Comparison of ENCODE assay signal across 8 mouse cellular contexts in the genomic region with DNA sequence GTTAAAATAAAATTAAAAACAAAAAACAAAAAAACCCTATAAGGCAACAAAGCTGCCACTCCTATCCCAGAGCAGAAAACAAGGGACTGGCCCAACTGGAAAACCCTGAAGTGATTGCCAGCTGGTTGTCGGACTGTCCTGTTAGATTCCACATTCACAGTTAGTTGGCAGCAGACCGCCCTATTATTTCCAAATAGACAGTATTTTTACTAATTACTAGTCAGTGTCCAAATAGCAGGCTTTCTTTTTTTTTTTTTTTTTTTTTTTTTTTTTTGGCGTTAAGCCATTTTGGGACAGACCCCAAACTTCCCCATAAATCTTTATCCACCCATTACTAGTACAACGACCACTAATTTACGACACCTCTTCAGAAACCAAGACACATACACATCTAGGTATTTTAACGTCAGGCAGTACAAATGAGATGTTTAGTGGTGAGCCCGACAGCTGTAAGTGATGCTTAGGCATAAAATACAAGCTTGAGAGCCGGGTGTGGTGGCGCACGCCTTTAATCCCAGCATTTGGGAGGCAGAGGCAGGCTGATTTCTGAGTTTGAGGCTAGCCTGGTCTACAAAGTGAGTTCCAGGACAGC. TPM values are rescaled to one million over a fixed set of nuclear protein-coding genes. Genes with fewer than 3 reads are reported as not detected.
A peak's percentile ranks its signal among the peaks of the same experiment; 100 is the strongest.
DNase-seq lines count a peak whose midpoint lies in the region; ATAC-seq and TF ChIP-seq lines count a peak whose summit lies in the region.

No protein-coding gene starts in this region.

- ATAC-seq in limb, embryonic 13.5 days (ENCODE audit: low FRiP score, low read depth) = no peak
- no peak for ATAC-seq in stomach, embryonic 15.5 days (ENCODE audit: insufficient read depth, low FRiP score, low read depth)

- no peaks in the 10 kb centered on the region for H3K36me3 ChIP-seq in testis, adult 2 months (ENCODE audit: control insufficient read depth, insufficient read depth, low read length)
- no peaks in the 10 kb centered on the region for H3K36me3 ChIP-seq in limb, embryonic 13.5 days
- H3K36me3 ChIP-seq in stomach, embryonic 15.5 days = no peaks in the 10 kb centered on the region

- peaks cover 10% of the 10 kb centered on the region; the same call in 1 of the 2 replicates for H3K9me3 ChIP-seq in limb, embryonic 13.5 days
- no peaks in the 10 kb centered on the region for H3K9me3 ChIP-seq in stomach, embryonic 15.5 days

- H3K9ac ChIP-seq in limb, embryonic 13.5 days = peak overlapping the region; percentile 75
- no peak overlapping the region for H3K9ac ChIP-seq in stomach, embryonic 15.5 days

- H3K27ac ChIP-seq in testis, adult 2 months (ENCODE audit: control insufficient read depth, insufficient read depth, low read depth, low read length) = peak overlapping the region; percentile 78
- peak overlapping the region; percentile 73; the same call in 1 of the 2 replicates for H3K27ac ChIP-seq in limb, embryonic 13.5 days
- peak overlapping the region; percentile 80 for H3K27ac ChIP-seq in stomach, embryonic 15.5 days

- peaks cover 5% of the 10 kb centered on the region for H3K4me1 ChIP-seq in testis, adult 2 months (ENCODE audit: control insufficient read depth, insufficient read depth, low read length)
- peaks cover 8% of the 10 kb centered on the region; the same call in 1 of the 2 replicates for H3K4me1 ChIP-seq in limb, embryonic 13.5 days
- H3K4me1 ChIP-seq in stomach, embryonic 15.5 days = peaks cover 7% of the 10 kb centered on the region

- TF ChIP-seq CTCF in testis, adult 2 months (IDR thresholded peaks at IDR 0.05; ENCODE audit: control insufficient read depth, insufficient read depth, insufficient replicate concordance, low read depth, low read length) = no peak

- H3K27me3 ChIP-seq in testis, adult 2 months (ENCODE audit: control insufficient read depth, insufficient read depth, low read length) = no peaks in the 10 kb centered on the region
- H3K27me3 ChIP-seq in limb, embryonic 13.5 days = no peaks in the 10 kb centered on the region
- H3K27me3 ChIP-seq in stomach, embryonic 15.5 days (replicated peaks) = no peaks in the 10 kb centered on the region

- peak overlapping the region; percentile 78 for H3K4me2 ChIP-seq in limb, embryonic 13.5 days (replicated peaks)
- H3K4me2 ChIP-seq in stomach, embryonic 15.5 days = peak overlapping the region; percentile 88

- WGBS in limb, embryonic 13.5 days = 71% methylated on average over 10 of the region's 10 CpGs
- 79% methylated on average over 10 of the region's 10 CpGs for WGBS in stomach, embryonic 15.5 days

- peak overlapping the region; percentile 89; the same call in 1 of the 2 replicates for H3K4me3 ChIP-seq in testis, adult 2 months (ENCODE audit: control insufficient read depth, low read depth, low read length)
- peak overlapping the region; percentile 69 for H3K4me3 ChIP-seq in limb, embryonic 13.5 days
- peak overlapping the region; percentile 76 for H3K4me3 ChIP-seq in stomach, embryonic 15.5 days (replicated peaks)

- peak; percentile 12 for DNase-seq in cerebellum, adult 11-12 months
- DNase-seq in cerebellum, postnatal 36 days = no peak
- DNase-seq in testis, postnatal 10 days (ENCODE audit: low spot score) = no peak
- DNase-seq in T-cell, adult 2 months (ENCODE audit: low spot score) = no peak
- no peak for DNase-seq in embryo, embryonic 10.5 days (ENCODE audit: low spot score)

- TF ChIP-seq POLR2A in testis, adult 2 months (IDR thresholded peaks at IDR 0.05; ENCODE audit: control insufficient read depth, low read depth, low read length) = no peak

RNA-seq across cellular contexts. Expression of gene Samhd1, which starts 0.6 kb away (rescaled TPM):
- polyA plus RNA-seq in testis, adult 2 months (2012; rRNA removed) = 5.3 and 5.4 TPM in 2 replicates
- 23.6 and 26.6 TPM in 2 replicates for polyA plus RNA-seq in limb, embryonic 13.5 days (2015; fragmentation: Nextera tagmentation; extraction: Ambion mirVana)
- polyA plus RNA-seq in stomach, embryonic 15.5 days (2015; fragmentation: Nextera tagmentation; extraction: Ambion mirVana) = 27.1 and 28.9 TPM in 2 replicates

RNA-seq across cellular contexts. Expression of gene Tldc2, which starts 48.8 kb away (rescaled TPM):
- 0.41 TPM in 1 of 2 replicates, not detected in the other for polyA plus RNA-seq in testis, adult 2 months (2012; rRNA removed)
- polyA plus RNA-seq in limb, embryonic 13.5 days (2015; fragmentation: Nextera tagmentation; extraction: Ambion mirVana) = not detected in 2 replicates
- polyA plus RNA-seq in stomach, embryonic 15.5 days (2015; fragmentation: Nextera tagmentation; extraction: Ambion mirVana) = not detected in 2 replicates

RNA-seq across cellular contexts. Expression of gene Soga1, which starts 56.6 kb away (rescaled TPM):
- 3.3 and 4.5 TPM in 2 replicates for polyA plus RNA-seq in testis, adult 2 months (2012; rRNA removed)
- 4.1 and 4.2 TPM in 2 replicates for polyA plus RNA-seq in limb, embryonic 13.5 days (2015; fragmentation: Nextera tagmentation; extraction: Ambion mirVana)
- polyA plus RNA-seq in stomach, embryonic 15.5 days (2015; fragmentation: Nextera tagmentation; extraction: Ambion mirVana) = 3.6 and 4.2 TPM in 2 replicates
